ENCODE assay signal across 8 mouse cellular contexts in the genomic region with DNA sequence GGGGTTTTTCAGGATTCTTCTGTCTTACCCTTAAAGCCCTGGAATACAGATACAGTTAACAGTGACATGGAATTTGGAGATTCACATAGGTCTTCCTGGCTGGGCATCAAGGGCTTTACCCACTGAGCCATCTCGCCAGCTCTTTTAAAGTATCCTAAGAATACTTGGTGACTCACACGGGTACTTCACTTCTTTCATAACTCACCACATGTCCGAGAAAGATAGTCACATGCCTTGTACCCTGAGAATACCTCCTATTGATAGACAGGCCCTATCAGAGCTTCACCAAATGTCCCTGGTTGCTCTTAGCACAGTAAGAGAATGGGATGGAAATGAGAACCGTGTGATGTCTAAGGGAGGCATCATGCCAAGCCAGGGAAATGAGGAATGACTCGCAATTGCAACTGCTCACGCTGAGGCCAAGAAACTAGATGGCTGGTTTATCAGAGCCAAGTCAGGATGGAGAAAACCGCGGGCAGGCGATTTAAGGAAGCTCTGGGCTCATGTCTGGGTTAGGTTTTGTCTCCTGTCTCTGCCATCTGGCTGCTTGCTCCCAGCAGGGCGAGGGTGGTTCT. TPM values are rescaled to one million over a fixed set of nuclear protein-coding genes. Genes with fewer than 3 reads are reported as not detected.
A peak's percentile ranks its signal among the peaks of the same experiment; 100 is the strongest.
DNase-seq lines count a peak whose midpoint lies in the region; ATAC-seq and TF ChIP-seq lines count a peak whose summit lies in the region.

No protein-coding gene starts in this region.

- peak overlapping the region; percentile 79 for H3K4me2 ChIP-seq in forebrain, embryonic 14.5 days (ENCODE audit: low read length)
- peak overlapping the region; percentile 78 for H3K4me2 ChIP-seq in limb, embryonic 13.5 days (replicated peaks)
- peak overlapping the region; percentile 71 for H3K4me2 ChIP-seq in midbrain, postnatal 0 days (ENCODE audit: low read depth, low read length, poor library complexity, severe bottlenecking)

- TF ChIP-seq CTCF in left cerebral cortex, adult 2 months (IDR thresholded peaks at IDR 0.05), result no peak
- TF ChIP-seq CTCF in midbrain, postnatal 0 days (IDR thresholded peaks at IDR 0.05), result no peak

- peak overlapping the region; percentile 91 for H3K27ac ChIP-seq in left cerebral cortex, adult 2 months
- peak overlapping the region; percentile 95 for H3K27ac ChIP-seq in forebrain, embryonic 14.5 days (ENCODE audit: low read depth, low read length)
- peak overlapping the region; percentile 96 for H3K27ac ChIP-seq in limb, embryonic 13.5 days
- H3K27ac ChIP-seq in midbrain, postnatal 0 days (ENCODE audit: low read depth, low read length), result peak overlapping the region; percentile 99

- peak; percentile 32 for ATAC-seq in forebrain, embryonic 14.5 days
- ATAC-seq in limb, embryonic 13.5 days (ENCODE audit: low FRiP score, low read depth), result peak; percentile 25
- ATAC-seq in midbrain, postnatal 0 days (ENCODE audit: low FRiP score), result peak; percentile 38; the same call in 1 of the 2 replicates

- peaks cover 9% of the 10 kb centered on the region; the same call in 1 of the 2 replicates for H3K4me1 ChIP-seq in forebrain, embryonic 14.5 days (ENCODE audit: control insufficient read depth, insufficient read depth, low read length)
- peaks cover 5% of the 10 kb centered on the region for H3K4me1 ChIP-seq in limb, embryonic 13.5 days
- peaks cover 8% of the 10 kb centered on the region; the same call in 1 of the 2 replicates for H3K4me1 ChIP-seq in midbrain, postnatal 0 days (ENCODE audit: insufficient read depth, low read length)

- peak overlapping the region; percentile 66 for H3K4me3 ChIP-seq in left cerebral cortex, adult 2 months
- peak overlapping the region; percentile 46 for H3K4me3 ChIP-seq in forebrain, embryonic 14.5 days (ENCODE audit: low read depth, low read length)
- H3K4me3 ChIP-seq in limb, embryonic 13.5 days, result peak overlapping the region; percentile 60
- H3K4me3 ChIP-seq in midbrain, postnatal 0 days (ENCODE audit: low read depth, low read length), result peak overlapping the region; percentile 50

- peak overlapping the region; percentile 73 for H3K9ac ChIP-seq in forebrain, embryonic 14.5 days (ENCODE audit: low read length)
- peak overlapping the region; percentile 75 for H3K9ac ChIP-seq in limb, embryonic 13.5 days
- H3K9ac ChIP-seq in midbrain, postnatal 0 days (replicated peaks; ENCODE audit: low read length, poor library complexity, severe bottlenecking), result peak overlapping the region; percentile 57

- H3K36me3 ChIP-seq in forebrain, embryonic 14.5 days (ENCODE audit: control insufficient read depth, insufficient read depth, low read length), result no peaks in the 10 kb centered on the region
- no peaks in the 10 kb centered on the region for H3K36me3 ChIP-seq in limb, embryonic 13.5 days
- no peaks in the 10 kb centered on the region for H3K36me3 ChIP-seq in midbrain, postnatal 0 days (ENCODE audit: insufficient read depth, low read length)

- WGBS in forebrain, embryonic 14.5 days, result 41% methylated on average over 10 of the region's 10 CpGs
- 40% methylated on average over 10 of the region's 10 CpGs for WGBS in limb, embryonic 13.5 days
- 27% methylated on average over 10 of the region's 10 CpGs for WGBS in midbrain, postnatal 0 days

- DNase-seq in left cerebral cortex, adult 2 months (ENCODE audit: extremely low spot score in 1 of 2, low spot score in 2 of 2), result no peak
- no peak for DNase-seq in left cerebral cortex, postnatal 4 days
- peak; percentile 69 for DNase-seq in adipocyte (ENCODE audit: low spot score)
- no peak for DNase-seq in forebrain, embryonic 14.5 days (ENCODE audit: low spot score)
- no peak for DNase-seq in midbrain, postnatal 0 days (ENCODE audit: low spot score)
- DNase-seq in spleen, adult 18-20 months, result no peak
- no peak for DNase-seq in spleen, adult 12 weeks (ENCODE audit: low spot score)

- intact Hi-C loops in left cerebral cortex, adult 2 months (cut with DNase I), result no loop called here
- intact Hi-C loops in left cerebral cortex, postnatal 4 days (cut with DNase I), result no loop called here

- H3K9me3 ChIP-seq in forebrain, embryonic 14.5 days (replicated peaks; ENCODE audit: control insufficient read depth, low read length), result no peaks in the 10 kb centered on the region
- H3K9me3 ChIP-seq in limb, embryonic 13.5 days, result no peaks in the 10 kb centered on the region
- H3K9me3 ChIP-seq in midbrain, postnatal 0 days (ENCODE audit: low read length), result no peaks in the 10 kb centered on the region

- H3K27me3 ChIP-seq in forebrain, embryonic 14.5 days (replicated peaks; ENCODE audit: control insufficient read depth, insufficient read depth, low read length), result no peaks in the 10 kb centered on the region
- no peaks in the 10 kb centered on the region for H3K27me3 ChIP-seq in limb, embryonic 13.5 days
- no peaks in the 10 kb centered on the region for H3K27me3 ChIP-seq in midbrain, postnatal 0 days (ENCODE audit: insufficient read depth, low read length)

RNA-seq across cellular contexts. Expression of gene Ezr, which starts 44.7 kb away (rescaled TPM):
- 10 to 100 TPM; 50.3 to 51.5 TPM for total RNA-seq in left cerebral cortex, adult 2 months (2021)
- total RNA-seq in left cerebral cortex, postnatal 4 days (2021), result 10 to 100 TPM; 17.4 to 19.9 TPM
- polyA plus RNA-seq in forebrain, embryonic 14.5 days (2014; fragmentation: Nextera tagmentation; extraction: Ambion mirVana), result 94.0 and 101 TPM in 2 replicates
- polyA plus RNA-seq in limb, embryonic 13.5 days (2015; fragmentation: Nextera tagmentation; extraction: Ambion mirVana), result 47.5 and 51.9 TPM in 2 replicates
- 19.5 and 33.8 TPM in 2 replicates for total RNA-seq in midbrain, postnatal 0 days (2014; rRNA removed)
- 27.3 and 28.5 TPM in 2 replicates for polyA plus RNA-seq in midbrain, postnatal 0 days (2015; fragmentation: Nextera tagmentation; extraction: Ambion mirVana)
